Mouse (Mus musculus): ENCODE data around the gene Mettl1. TPM values are rescaled to one million over a fixed set of nuclear protein-coding genes. Genes with fewer than 3 reads are reported as not detected.
"Not testable (repeated sequence)": the region's sequence is repeated elsewhere in the genome, so short reads cannot be mapped to it uniquely, and the experiment has no call there.

Mettl1 gene
- total RNA-seq, 2 experiments from 2014 or later = 14.9 to 17.6 TPM

DNA sequence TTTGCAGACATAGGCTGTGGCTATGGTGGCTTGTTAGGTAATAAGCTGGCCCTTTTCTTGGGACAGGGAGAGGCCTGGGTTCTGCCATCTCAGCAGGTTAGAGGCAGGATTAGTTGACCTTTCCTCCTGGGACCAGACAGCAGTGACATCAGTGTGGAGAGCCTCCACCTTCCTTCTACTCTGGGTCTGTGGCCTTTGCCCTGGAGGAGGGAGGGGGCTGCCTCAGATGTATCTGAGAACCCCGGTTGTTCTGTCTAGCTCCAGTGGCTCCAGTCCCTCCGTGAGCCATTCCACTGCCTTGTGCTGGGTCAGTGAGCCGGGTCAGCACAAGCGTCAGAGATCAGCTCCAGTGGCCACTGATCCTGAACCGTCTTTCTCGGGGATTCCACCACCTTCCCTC lies 2.0 kb downstream of the Mettl1 start:
- DNase-seq = no peak

GRCm38 (mm10) chr10:127047954-127048353 lies 6.7 kb downstream of the Mettl1 start, which contains the start of gene Cyp27b1:
Gene Cyp27b1, plus strand, starts transcription at chr10:127048250.
- DNase-seq = no peak

GRCm38 (mm10) chr10:127048608-127049394 lies 7.6 kb downstream of the Mettl1 start:
- no peak for DNase-seq

DNA sequence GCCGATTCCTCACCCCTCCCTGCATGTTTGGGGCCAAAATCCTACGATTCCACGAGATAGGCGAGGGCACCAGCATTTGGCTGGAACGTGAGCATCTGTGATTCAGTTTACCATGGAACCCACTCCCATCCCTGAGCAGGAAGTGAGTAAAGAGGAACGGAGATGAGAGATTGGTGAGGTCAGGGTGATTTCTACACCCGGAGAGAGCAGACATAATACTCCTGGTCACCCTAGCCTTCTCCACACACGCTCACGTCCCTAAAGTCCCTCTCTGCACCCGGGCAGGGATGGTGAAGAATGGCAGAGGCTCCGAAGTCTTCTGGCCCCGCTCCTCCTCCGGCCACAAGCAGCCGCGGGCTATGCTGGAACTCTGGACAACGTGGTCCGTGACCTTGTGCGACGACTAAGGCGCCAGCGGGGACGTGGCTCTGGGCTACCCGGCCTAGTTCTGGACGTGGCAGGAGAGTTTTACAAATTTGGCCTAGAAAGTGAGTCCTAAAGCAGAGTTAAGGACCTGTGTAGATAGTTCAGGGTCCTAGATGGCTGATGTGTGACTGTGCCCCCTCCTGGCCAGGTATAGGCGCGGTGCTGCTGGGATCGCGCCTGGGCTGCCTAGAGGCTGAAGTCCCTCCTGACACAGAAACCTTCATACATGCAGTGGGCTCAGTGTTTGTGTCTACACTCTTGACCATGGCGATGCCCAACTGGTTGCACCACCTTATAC lies 8.3 kb downstream of the Mettl1 start:
- no peak for DNase-seq

- DNase-seq = no peak
These were observed 8.9 kb downstream of the Mettl1 start for GRCm38 (mm10) chr10:127050119-127050474.

GRCm38 (mm10) chr10:127054646-127055045 lies 13.4 kb downstream of the Mettl1 start:
- DNase-seq = peak; percentile 30

DNA sequence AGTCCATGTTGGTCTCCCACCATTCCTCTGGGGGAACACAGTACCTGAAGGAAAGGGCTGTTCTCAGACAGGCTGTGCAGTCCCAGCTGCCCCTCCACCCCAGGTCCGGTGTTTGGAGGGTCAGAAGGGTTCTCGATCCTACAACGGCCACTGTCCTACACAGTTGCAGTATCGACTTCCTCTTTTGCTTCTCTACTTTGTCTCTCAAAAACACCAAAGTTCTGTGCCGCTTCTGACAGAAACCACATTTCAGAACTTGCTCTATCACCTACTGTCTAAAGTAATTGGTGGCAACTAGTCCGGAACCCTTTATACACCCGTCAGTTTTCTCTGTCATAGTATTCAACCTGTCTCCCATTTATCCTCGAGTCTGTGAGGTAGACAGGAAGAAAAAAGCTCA lies 14.2 kb downstream of the Mettl1 start:
- no peak for DNase-seq

DNA sequence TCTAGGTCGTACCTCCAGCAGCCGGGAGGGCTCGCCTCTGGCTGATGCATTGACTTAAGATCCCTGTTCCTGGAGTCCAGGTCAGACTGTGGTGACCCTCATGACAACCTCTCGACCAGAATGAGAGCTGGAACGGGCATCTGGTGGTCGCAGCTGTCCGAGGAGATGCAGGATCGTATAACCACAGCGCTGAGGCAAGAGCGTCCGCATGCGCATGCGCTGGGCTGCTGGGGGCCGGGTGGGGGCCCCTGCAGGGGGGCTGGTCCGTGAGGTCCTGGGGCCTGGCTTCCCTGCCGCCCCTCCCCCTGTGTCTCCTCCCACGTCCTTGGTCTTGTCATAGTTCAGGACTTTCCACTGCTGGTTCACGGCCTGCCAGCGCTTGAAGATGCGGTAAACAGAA lies 15.3 kb downstream of the Mettl1 start:
- DNase-seq = no peak

- peak; percentile 88 for DNase-seq
These were observed 16.9 kb downstream of the Mettl1 start for GRCm38 (mm10) chr10:127058161-127058560.

GRCm38 (mm10) chr10:127058708-127059107 lies 17.5 kb downstream of the Mettl1 start:
- DNase-seq = no peak

- DNase-seq = no peak
These were observed 18.2 kb downstream of the Mettl1 start for GRCm38 (mm10) chr10:127059174-127059967.

- peak; percentile 74 for DNase-seq
These were observed 19.0 kb downstream of the Mettl1 start, which contains the start of gene March9 for GRCm38 (mm10) chr10:127059968-127060916. Gene March9, minus strand, starts transcription at chr10:127060184.

DNA sequence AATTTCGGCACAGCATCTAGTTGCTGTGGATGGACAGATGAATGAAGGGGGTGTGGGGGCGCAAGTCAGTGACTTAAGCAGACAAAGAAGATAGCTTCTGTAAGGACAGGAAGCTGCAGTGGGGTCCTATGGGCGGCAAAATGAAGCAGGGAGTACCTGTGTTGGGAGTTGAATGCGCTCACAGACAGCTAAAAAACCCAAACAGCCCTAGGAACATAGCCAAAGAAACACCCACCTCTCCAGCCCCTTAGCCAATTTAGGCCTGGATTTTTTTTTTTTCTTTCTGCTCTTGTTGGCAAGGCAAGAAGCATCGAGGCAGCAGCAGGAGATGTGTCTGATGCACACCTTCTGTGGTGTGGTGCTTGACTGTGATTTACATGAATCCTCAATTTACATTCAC lies 19.9 kb downstream of the Mettl1 start:
- no peak for DNase-seq

GRCm38 (mm10) chr10:127061513-127061912 lies 20.3 kb downstream of the Mettl1 start:
- DNase-seq = no peak

DNA sequence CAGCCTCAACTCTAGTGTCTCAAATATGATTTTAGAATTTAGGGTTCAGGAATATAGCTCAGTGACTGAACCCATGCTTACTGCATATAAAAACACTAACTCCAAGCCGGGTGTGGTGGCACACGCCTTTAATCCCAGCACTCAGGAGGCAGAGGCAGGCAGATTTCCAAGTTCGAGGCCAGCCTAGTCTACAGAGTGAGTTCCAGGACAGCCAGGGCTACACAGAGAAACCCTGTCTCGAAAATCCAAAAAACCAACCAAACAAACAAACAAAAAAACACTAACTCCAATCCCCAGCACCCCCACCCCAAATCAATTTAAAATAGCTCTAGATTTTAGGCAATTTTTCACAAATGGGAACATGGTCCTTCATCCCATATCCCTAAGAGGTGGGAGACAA lies 20.9 kb downstream of the Mettl1 start:
- not testable (repeated sequence) for DNase-seq

DNA sequence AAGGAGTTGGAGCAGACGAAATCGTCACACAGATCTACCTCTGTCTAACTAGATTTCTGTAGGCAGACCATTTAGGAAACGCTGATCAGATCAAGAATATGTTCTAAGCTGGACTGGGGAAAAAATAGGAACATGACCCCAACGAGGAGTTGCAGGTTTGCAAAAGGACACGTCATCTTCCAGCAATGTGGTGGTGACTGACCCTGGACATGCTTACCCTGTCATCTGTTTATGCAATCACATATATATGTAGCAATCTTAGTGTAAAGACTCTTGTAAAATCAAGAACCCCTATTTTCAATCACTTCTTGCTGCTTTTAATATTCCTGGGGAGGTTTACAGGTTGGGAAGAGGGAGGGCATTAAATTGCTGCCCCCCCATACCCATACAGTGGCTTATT lies 21.3 kb downstream of the Mettl1 start:
- no peak for DNase-seq

GRCm38 (mm10) chr10:127063239-127063872 lies 22.1 kb downstream of the Mettl1 start, which contains the start of gene Cdk4:
Gene Cdk4, plus strand, starts transcription at chr10:127063534.
- DNase-seq = peak; percentile 100

DNA sequence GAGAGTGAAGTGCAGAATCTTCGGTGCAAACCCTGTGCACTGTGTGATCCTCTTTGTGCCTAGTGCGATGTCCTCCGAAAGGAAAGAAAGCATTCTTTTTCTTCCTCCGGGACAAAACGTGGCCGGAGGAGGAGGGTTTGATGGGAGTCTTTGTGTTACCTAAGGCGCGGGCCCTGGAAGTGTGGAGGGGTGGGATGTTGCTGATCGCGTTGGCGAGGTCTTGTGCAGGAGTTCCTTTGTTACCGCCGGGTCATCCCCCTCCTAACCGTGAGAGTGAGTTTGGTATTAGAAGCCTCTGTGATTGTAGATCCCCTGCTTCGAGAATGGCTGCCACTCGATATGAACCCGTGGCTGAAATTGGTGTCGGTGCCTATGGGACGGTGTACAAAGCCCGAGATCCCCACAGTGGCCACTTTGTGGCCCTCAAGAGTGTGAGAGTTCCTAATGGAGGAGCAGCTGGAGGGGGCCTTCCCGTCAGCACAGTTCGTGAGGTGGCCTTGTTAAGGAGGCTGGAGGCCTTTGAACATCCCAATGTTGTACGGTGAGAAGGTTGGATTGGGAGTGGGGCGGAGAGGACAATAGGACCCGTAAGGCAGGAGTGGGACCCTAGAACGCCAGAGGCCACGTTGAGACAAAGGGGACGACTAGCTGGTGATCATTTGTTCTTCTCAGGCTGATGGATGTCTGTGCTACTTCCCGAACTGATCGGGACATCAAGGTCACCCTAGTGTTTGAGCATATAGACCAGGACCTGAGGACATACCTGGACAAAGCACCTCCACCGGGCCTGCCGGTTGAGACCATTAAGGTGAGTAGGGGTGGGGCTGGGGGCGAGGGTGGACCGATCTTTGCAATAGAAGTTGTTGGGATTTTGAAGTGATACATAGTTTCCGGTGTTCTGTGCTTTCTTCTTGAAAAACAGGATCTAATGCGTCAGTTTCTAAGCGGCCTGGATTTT lies 23.0 kb downstream of the Mettl1 start:
- DNase-seq = no peak

DNA sequence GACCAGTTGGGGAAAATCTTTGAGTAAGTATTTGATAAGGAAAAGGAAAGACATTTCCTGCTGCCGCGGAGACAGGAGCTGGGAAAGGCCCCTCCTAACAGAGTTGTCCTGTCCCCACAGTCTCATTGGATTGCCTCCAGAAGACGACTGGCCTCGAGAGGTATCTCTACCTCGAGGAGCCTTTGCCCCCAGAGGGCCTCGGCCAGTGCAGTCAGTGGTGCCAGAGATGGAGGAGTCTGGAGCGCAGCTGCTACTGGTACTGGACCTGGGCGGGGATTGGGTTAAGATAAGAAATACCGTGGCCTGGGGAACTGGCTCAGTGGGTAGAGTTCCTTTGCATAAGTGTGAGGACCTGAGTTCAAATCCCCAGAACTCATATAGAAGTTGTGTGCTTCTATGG lies 24.8 kb downstream of the Mettl1 start:
- no peak for DNase-seq

DNA sequence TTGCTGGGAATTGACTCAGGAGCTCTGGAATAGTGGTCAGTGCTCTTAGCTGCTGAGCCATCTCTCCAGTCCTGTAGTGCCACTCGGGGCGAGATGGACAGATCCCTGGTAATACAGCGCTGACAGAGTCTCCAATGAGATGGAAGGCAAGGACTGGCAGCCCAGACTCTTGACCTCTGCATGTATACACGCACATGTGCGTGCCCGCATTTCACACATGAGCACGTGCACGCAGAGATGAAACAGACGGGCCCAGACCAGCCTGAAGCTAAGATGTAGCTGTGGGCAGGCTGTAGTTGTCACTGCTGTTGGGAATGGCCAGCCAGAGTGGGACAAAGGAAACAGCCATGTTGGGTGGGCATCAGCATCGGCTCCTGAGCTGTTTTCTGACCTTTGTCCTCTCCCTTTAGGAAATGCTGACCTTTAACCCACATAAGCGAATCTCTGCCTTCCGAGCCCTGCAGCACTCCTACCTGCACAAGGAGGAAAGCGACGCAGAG lies 25.4 kb downstream of the Mettl1 start:
- no peak for DNase-seq

All from adrenal gland, postnatal 10 days (tissue).